Mouse (Mus musculus) heart, postnatal 25 days (tissue): Measurements from ENCODE around the gene Map7d3. TPM values are rescaled to one million over a fixed set of nuclear protein-coding genes. Genes with fewer than 3 reads are reported as not detected.

ENCODE experiments used
- DNase-seq: peaks from one replicate; pipeline ENCODE4 v3.0.0; 2022; ENCODE audit warnings: low spot score
- intact Hi-C: fragments of 180-260 bp; cut with DNase I; formaldehyde crosslinking; loops from one replicate; pipeline ENCODE4 v1.15.1; 2025
- total RNA-seq, 2 experiments: library from RNA; stranded (reverse); gene quantifications; 2 replicates each; pipeline ENCODE4 v1.2.3; 2021

Gene Map7d3
- total RNA-seq, 2 experiments from 2014 or later: 0.50 to 0.73 TPM

- intact Hi-C loops: no loop called here
- no peak for DNase-seq
These were observed 70.6 kb downstream of the Map7d3 start for GRCm38 (mm10) chrX:56751536-56751935.

Other genes starting within 250 kb of the Map7d3 start
- gene Mmgt1, start 224.3 kb downstream of the Map7d3 start, total RNA-seq: 10 to 100 TPM; 29.9 to 33.3 TPM
- 10 to 100 TPM; 20.7 to 23.0 TPM for gene Slc9a6, start 212.6 kb downstream of the Map7d3 start, total RNA-seq
- gene Fhl1, start 90.5 kb downstream of the Map7d3 start, total RNA-seq: 100 to 1,000 TPM; 114 to 123 TPM
- not detected for gene Adgrg4, start 47.8 kb upstream of the Map7d3 start, total RNA-seq
- gene Brs3, start 220.7 kb upstream of the Map7d3 start, total RNA-seq: not detected
- gene Htatsf1, start 231.3 kb upstream of the Map7d3 start, total RNA-seq: 10 to 100 TPM; 50.1 to 53.9 TPM